Mouse (Mus musculus) brain, adult 2 months (tissue): ENCODE measurements around the gene Enpp6.

ENCODE experiments used
- DNase-seq: peaks from one replicate; pipeline ENCODE4 v3.0.0; 2011; ENCODE audit warnings: low read depth, low spot score

The Enpp6 gene

DNA sequence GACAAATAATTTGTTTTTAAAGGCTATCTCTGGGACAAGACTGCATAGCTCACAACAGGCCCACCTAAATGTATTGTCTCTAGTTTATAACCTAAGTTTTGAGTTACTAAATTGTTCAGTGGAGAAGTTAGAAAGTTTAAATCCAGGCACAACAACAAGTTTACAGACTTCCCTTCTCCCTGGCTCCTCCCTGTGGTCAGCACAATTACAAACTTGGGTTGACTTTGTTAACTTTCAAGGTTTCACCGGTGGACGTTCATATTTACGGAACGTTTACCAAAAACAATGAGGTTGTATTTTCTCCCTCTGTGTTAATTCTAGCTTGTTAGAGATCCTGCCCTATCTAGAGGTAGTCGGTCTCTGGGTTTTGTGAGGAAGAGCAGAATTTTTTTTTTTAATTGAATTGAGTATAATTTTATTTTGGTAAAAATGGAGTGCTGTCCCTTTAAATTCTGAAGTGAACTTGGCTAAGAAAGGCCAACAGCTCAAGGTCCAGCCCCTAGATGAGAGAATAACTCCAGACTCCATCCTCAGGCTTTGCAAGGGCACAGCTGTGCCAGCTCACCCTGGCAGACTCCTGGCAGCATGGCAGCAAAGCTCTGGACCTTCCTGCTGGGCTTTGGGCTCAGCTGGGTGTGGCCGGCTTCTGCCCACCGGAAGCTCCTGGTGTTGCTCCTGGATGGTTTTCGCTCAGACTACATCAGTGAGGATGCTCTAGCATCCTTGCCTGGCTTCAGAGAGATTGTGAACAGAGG, at the start of gene Enpp6:
Enpp6 (plus strand) TSS at position 502 of the 755 bp plus-strand sequence.
- peak; percentile 25 for DNase-seq

DNA sequence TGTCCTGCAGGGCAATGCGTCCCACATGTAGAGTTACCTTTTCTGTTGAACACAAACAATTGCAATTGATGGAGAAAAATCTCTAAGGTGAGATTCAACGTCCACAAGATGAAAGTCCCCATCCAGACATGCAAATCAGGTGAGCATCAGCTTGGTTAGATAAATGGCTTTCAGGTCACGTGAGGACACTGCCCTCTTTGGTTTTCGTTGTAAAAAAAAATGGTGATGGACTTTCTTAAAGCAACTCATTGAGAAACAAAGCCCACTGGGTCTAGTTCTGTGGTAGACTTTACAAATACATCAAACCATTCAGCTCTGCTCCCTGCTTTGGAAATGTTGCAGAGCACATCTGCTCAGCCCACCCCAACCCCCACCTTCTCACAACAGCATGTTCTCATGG, 48.5 kb upstream of the Enpp6 start:
- no peak for DNase-seq

DNA sequence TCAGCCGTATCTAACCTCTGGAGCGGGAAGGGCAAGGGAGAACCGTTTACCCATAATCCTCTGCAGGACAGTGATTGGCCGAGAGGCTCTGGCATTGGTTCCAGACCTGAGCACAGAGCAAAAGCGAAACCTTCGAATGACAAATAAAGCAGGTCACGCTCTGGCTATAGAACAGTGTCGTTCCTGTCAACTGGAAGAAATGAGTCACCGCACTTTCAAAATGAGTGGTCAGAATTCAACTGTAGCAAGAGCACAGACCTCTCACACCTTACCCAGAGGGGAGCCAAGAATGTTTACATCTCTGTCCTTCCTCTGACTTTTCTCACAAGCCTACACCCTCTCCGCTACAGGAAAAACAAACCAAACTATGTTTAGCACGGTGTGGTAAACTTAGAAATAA, 45.4 kb upstream of the Enpp6 start:
- DNase-seq: peak; percentile 47

DNA sequence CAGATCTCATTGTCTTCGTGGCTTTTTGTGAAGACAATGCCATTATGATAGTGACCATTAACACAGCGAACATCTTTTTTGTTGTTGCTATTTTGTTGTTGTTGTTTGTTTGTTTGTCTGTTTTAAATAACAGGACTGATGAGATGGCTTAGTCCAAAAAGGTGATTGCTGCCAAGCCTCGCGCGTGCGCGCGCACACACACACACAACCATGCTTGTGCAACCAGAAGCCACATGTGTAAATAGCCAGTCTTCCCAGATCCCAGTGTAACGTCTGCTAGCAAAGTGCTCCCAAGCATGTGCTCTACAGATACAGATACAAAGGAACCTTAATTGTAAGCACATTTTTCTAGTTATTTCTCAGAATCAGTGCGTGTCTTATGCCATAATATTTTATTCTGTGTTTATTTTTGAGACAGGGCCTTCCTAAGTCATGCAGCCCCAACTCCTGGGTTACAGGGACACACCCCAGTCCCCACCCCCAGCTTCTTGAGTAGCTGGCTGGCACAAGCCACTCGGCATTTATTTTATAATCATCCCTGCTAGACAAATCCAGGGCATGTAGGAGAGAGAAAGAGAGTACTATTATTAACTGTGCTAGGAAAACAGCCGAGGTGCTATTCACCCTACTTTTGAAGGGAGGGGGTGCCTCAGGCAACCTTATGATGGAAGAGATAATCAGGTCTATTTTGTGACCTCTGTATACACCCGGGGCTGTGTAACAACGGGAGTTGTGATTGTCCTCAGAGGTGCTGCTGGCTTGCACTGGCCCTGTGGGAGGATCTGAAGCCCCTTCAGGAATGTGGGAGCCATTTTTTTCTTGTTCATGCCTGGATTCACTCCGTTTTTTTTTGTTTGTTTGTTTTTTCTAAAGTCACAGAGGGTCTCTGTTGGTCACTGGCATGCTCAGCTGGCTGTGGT, 44.7 kb upstream of the Enpp6 start:
- peak; percentile 36 for DNase-seq

DNA sequence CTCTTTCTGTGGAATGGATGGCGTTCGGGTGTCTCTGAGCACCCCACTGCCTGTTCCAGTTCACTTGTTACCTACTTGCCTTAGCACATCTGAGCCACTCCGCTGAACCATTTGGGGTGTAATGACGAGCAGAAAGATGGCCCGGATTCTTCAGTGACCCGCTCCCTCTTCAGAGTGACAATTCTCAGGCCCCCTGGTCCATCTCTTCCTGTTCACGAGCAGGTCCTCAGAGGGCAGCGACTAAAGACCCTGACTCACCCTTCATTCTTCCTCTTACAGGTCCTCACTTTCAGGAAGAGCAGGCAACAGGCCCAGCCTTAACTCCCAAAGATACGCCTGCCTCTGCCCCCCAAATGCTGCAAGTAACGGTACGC, 44.0 kb upstream of the Enpp6 start:
- DNase-seq: no peak

DNA sequence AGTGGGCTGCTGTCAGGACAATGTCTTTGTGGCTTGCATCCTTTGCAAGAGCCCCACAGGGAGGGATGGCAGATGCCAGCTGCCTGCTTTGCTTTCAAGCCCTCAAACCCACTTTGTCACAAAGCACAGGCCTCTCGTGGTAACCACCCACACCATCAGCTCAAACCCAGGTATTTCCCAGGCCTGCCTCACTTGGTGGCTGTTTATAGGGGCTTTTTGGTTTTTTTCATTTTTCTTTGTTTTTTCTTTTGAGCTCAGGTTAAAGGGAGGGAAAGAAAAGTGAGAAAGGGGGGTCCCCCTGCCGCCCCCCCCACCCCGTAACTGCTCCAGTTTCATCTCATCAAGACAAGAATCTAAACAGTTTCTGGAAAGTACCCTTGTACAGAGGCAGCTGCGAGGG, 43.4 kb upstream of the Enpp6 start:
- DNase-seq: no peak

DNA sequence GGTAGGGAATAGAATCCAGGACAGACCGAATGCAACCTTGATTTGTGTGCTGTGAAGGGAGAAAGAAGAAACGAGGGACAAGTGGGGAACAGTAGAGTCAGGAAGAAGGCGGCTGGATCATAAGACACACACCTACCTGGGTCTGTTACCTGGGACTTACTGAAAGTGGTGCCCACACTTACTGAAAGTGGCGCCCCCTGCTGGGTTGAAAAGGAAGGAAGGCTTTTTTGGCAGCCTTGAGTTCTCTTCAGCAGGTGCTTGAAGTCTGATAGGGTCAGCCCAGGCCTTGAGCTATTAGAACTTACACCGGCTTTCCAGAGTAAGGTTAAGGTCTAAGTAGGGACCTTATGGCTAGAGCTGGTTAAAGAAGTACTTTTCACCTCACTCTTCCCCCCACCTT, 40.5 kb upstream of the Enpp6 start:
- DNase-seq: no peak

DNA sequence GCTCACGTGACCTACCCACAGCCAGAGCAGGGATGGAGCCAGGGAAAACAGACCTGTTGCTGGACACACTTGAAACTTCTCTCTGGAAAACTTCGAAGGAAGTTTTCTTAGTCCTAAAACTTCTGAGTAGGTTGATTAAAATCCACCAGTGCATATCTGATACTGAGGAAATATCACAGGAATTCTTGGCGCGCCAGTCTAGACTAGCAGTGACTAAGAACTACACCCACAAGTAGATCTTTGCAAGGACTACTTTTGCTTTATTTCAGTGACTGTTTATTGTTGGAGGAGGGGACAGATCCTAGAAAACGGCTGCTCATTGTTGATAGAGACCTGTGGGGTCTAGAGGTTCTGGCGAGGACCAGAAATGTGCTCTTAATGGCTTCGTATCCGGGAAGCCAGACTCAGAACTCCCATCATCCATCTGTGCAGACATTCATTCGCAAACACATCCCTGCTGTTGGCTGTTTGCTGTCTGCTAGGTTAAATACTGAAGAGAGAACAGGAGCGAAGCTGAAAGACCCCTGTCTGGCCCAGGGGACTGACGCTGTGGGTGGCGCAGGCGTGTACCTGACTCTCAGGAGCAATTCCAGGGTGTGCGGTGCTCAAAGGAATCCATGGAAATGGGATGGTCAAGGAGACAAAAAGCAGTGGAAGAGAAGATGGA, 38.5 kb upstream of the Enpp6 start:
- DNase-seq: peak; percentile 49

DNA sequence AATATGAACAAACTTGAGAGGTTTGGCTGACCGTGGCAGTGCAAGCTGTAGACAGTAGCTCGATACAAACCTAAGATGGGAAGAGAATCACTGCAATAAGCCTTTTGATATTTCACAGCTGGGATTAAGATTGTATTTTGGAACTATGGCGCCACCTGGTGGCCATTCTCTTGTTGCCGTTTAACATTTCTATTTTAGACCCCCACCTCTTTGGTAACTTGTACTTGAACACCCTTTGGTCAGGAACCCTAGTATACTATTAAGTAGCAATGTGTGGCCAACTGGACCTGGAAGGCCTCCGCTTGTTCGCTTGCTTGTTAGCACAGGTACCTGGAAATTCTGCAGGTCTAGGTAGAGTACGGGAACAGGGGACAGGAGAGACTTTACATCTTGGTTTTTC, 33.2 kb upstream of the Enpp6 start:
- peak; percentile 82 for DNase-seq

DNA sequence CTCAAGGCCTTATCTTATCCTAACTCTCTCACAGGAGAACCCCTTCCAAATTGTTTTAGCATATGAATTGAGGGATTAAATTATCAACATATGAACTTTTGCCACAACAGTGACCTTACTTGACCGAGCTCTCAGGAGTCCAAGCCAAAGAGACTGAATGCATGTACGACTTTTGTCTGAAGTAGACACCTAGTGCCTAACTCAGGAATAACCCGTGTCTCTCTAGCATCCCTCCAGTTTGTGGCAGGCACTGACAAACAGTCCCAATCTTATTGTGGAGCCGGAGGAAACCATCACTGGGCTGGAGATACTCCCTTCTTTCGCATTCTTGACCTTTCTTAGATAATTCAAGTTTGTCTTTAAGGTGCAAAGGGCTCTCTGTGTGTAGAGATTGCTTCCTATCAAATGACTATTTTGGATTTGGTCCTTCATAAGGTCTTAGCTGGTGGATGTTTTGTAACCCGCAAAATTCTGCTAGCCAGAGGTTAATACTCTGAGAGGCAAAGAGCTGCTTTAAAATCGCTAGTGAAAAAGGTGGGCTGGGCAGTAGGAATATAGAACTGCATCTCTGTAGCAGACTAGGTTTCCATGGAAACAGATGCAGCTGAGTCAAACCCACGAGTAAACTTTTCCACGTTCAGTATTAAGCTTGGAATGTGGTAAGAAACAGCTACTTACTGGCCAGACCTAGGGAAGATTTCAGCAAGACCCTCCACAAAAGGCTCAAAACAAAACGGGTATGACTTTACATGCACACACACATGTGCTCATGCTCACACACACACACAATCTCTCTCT, 23.9 kb upstream of the Enpp6 start:
- peak; percentile 78 for DNase-seq

DNA sequence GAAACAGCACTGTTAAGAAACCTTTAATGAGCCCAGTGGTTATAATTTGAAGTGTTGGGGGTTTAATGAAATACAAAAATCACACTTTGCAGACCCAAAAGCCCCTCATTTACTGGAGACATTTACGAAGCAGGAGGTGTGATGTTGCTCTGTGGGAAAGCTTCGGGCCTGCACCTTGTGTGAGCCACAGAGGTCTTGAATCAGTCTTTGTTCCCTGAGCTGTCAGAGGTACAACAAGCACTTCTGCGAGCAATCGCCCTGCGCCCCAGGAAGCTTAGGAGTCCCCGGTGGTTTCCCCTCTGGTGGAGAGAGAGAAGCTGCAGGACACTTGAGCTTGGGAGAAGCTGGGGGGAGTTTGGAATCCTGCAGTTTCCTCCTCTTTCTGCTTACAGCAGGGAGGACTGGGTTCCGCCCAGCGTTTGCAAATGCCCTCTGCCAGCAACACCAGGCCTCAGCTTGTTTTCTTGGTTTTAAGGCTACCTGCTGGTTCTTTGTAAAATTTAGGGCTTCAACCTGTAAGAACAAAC, 23.0 kb upstream of the Enpp6 start:
- no peak for DNase-seq

DNA sequence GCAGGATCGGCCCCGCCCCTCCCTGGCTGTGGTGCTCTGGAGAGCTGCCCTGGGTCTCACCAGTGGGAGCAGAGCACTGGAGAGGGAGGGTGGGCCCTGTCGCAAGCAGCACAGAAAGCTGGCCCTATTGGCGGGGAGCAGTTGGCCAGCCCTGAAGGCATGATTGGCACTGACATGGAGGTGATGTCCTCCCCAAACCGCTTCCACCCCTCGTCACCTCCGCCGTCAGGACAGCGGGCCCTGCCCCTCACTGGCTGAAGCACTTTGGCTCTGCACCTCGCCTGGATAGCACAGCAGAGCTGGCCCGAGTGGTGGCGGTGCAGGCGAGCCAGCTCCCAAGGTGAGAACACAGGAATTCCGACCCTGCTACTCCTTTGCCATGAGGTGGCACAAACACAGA, 20.9 kb upstream of the Enpp6 start:
- no peak for DNase-seq

DNA sequence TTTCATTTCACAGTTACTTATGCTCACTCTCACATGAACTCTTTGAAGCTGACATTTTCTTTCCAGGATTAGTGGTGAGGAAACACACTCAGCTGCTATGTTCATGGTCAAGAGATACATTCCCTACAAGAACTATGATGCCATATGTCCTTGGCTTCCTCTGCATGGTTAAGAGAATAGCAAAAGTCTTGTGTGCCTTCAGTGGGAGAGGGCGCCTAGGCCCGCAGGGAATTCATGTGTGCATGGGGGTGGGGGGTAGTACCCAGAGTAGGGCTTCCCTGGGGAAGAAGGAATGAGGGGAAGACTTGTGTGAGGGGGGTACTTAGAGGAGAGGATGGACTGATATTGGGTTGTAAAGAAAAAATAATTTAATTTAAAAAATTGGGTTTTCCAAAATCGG, 18.0 kb upstream of the Enpp6 start:
- no peak for DNase-seq

DNA sequence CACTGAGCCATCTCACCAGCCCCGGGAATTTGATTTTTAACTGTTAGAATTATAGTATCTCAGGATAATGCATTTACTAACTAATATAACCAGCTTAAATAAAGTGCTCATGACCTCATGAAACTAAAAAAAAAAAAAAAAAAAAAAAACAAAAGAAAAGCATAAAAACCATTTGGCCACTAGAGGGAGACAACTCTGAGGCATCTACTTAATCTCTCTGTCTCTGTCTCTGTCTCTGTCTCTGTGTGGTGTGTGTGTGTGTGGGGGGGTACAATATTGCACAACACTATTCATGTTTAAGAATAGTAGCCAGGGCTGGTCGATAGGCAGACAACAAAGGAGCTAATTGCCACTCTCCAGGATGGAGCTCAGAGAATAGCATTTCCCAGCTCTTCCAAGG, 17.3 kb upstream of the Enpp6 start:
- no peak for DNase-seq

DNA sequence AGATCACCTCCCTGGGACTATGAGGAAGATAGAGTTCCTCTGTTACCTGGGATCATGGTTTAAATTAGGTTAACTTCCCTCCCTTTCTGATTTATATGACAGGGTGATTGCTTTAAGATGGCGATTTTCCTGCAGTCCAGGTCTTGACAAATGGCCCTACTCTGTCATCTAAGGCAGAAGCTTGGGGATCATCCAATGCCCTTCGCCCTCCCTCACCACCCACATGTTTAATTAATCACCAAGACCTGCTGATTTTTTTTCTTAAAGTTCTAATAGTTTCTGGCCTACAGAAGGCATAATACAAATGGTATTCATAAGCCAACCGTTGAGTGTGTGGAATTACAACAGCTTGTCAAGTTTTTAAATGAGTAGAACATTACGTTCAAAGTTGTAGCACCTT, 9.3 kb upstream of the Enpp6 start:
- no peak for DNase-seq

DNA sequence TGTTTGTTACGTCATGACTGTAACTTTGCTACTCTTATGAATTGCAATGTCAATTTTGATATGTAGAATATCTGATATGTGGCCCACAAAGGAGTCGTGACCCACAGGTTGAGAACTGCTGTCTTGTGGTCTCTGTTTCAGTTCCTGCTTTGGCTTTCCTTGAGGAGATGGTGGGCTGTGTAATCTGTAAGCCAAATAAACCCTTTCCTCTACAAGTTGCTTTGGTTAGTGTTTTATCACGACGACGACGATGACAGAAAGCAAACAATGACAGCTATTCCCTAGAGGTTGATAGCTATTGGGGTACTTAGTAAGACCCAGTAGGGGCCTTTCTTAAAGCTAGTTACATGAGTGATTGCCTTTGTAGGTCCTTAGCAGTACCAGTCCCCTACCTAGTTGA, 4.5 kb upstream of the Enpp6 start:
- DNase-seq: no peak

DNA sequence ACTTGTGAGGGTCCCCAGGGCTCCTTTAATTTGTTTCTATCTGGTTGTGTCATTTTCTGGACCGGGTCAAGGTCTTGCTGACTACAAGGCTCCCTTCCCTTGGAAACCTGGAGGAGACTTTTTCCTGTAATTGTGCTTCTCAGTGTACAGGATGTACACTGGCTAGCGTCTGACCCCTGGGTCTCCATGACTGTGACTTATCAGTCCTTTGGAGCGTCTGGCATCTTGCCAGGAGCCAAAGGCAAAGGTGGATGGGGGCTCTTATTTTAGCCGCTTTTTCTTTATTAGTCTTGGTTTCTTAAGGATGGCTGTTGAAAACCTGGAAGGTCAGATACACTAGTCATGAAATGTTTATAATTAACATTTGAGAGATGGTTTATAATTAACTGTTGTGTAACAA, 3.9 kb upstream of the Enpp6 start:
- no peak for DNase-seq

DNA sequence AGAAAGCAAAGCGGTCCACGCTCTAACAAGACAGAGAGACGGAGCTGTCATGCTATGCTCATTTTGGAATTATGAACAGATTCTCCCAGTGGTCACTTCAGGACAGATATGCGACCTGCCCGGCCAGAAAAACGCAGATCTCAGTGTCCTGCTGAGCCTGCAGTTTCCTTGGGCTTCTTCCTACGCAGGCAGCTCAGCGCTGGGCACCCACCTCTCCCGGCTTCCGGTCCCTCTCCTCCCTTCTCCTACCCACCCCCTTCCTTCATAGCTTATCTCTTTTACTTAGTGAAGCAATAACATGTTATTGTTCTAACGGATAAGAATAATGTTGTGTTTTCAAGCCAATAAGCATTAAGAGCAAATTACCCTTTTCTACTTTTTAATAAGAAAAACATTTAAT, 2.0 kb upstream of the Enpp6 start:
- DNase-seq: no peak

DNA sequence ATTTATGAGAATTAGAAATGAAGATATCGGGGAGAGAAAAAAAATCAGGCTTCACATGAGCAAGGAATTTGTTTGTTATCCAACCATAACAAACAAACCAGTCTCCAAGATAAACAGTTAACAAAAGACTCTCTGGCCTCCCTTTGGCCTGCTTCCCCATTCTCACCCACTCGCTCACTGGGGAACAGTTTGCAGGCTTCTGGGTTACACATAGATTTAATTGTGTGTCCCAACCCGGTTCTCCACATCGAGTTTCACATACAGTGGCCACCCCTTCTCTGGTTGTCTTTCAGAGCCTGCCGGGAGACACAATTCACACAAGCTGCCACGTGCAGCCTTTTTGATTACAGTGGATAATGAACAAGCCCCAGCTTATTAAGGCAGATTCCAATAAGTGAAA, 1.7 kb downstream of the Enpp6 start:
- peak; percentile 29 for DNase-seq

DNA sequence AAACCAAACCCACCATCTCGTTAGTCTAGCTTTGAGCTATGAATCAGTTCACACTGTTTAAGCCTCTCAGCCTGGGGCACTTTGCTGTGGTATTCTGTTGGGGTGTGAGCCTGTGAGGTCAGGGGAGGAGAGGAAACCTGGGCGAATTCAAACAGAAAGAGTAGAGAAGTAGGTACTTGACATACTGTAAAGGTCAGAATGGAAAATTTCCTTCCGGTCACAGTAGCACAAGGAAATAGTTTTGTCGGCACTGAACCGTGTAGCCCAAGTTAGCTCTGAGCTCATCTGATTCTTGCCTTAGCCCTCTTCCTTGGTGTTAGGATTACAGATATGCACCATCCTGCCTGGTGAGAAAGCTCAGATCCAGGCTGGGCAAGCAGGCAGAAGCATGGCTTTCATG, 4.4 kb downstream of the Enpp6 start:
- no peak for DNase-seq

DNA sequence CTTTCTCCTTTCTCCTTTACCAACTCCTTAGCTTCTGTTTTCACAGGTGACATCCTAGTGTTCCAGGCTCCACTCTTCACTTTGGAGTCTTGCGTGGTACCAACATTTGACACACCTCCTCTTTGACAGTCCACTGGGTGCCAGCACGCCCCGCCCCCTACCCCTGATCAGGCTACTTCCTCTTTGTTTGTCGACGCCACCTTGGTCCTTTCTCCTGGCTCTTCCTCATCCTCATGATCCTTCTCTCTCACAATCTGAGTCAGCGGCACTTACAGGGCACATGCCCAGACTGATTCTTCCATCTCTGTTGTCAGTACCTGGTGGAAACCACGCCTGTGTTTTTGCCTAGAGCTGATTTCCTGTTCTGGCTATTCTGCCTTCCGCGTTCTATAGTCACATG, 5.9 kb downstream of the Enpp6 start:
- no peak for DNase-seq
